Mouse (Mus musculus) MEL (cell line): ENCODE results near the gene Map3k19. TPM values are rescaled to one million over a fixed set of nuclear protein-coding genes. Genes with fewer than 3 reads are reported as not detected.

Experiments
- DNase-seq: peaks from one replicate; pipeline ENCODE4 v3.0.0; 2011; ENCODE audit warnings: low read depth, low spot score
- H3K27ac ChIP-seq: 2 replicates; pipeline ENCODE4 v1.5.1; 2012; ENCODE audit warnings: low read depth, mild to moderate bottlenecking, control low read depth, low read length, moderate library complexity; ENCODE audit not compliant: control insufficient read depth
- H3K27me3 ChIP-seq, 2 experiments: fragments of 150-350 bp in 1 of 2; sonication (generic) in 1 of 2; 2 replicates each; pipeline ENCODE4 v1.6.1; 2012; ENCODE audit warnings: low read length in 2 of 2, mild to moderate bottlenecking in 2 of 2, improper control_type of control experiment in 1 of 2, moderate library complexity in 1 of 2; ENCODE audit not compliant: insufficient read depth in 2 of 2, control insufficient read depth in 1 of 2
- H3K36me3 ChIP-seq, 2 experiments: 2 replicates each; pipeline ENCODE4 v1.6.1; 2012 to 2014; ENCODE audit warnings: low read length in 2 of 2, improper control_type of control experiment in 1 of 2, inconsistent platforms in 1 of 2, mild to moderate bottlenecking in 1 of 2; ENCODE audit not compliant: insufficient read depth in 2 of 2, control insufficient read depth in 1 of 2
- H3K4me1 ChIP-seq, 2 experiments: fragments of 150-350 bp in 1 of 2; sonication (generic) in 1 of 2; 2 replicates each; pipeline ENCODE4 v1.6.1; 2012; ENCODE audit warnings: low read length in 2 of 2, improper control_type of control experiment in 1 of 2, mild to moderate bottlenecking in 1 of 2; ENCODE audit not compliant: insufficient read depth in 2 of 2, control insufficient read depth in 1 of 2
- H3K4me3 ChIP-seq, 2 experiments: fragments of 150-350 bp in 1 of 2; sonication (generic) in 1 of 2; 2 replicates each; pipeline ENCODE4 v1.5.1; 2012; ENCODE audit warnings: low read depth in 2 of 2, low read length in 2 of 2, mild to moderate bottlenecking in 2 of 2, moderate library complexity in 2 of 2, control low read depth in 1 of 2, improper control_type of control experiment in 1 of 2; ENCODE audit not compliant: control insufficient read depth in 1 of 2, insufficient read depth in 1 of 2
- H3K79me2 ChIP-seq: 2 replicates; pipeline ENCODE4 v1.6.1; 2012; ENCODE audit warnings: mild to moderate bottlenecking, low read length, moderate library complexity; ENCODE audit not compliant: control insufficient read depth, poor library complexity, insufficient read depth
- H3K9ac ChIP-seq: 2 replicates; pipeline ENCODE4 v1.6.1; 2012; ENCODE audit warnings: low read depth, mild to moderate bottlenecking, control low read depth, low read length, moderate library complexity; ENCODE audit not compliant: control insufficient read depth, poor library complexity, severe bottlenecking
- H3K9me3 ChIP-seq: fragments of 150-350 bp; sonication (generic); replicated peaks from 2 replicates; pipeline ENCODE4 v1.6.1; 2012; ENCODE audit warnings: mild to moderate bottlenecking, low read length, improper control_type of control experiment, moderate library complexity; ENCODE audit not compliant: insufficient read depth
- BHLHE40 ChIP-seq: IDR thresholded peaks from 2 replicates; pipeline ENCODE4 v1.6.1; 2012; ENCODE audit warnings: low read depth, mild to moderate bottlenecking, inconsistent platforms, low read length, improper control_type of control experiment, borderline replicate concordance
- EP300 ChIP-seq, 2 experiments: IDR thresholded peaks; 2 replicates each; pipeline ENCODE4 v1.6.1; 2011; ENCODE audit warnings: improper control_type of control experiment in 2 of 2, low read length in 2 of 2, low read depth in 1 of 2, mild to moderate bottlenecking in 1 of 2
- ETS1 ChIP-seq: IDR thresholded peaks from 2 replicates; pipeline ENCODE4 v1.6.1; 2012; ENCODE audit warnings: low read depth, mild to moderate bottlenecking, inconsistent platforms, low read length, improper control_type of control experiment, moderate library complexity
- HCFC1 ChIP-seq: IDR thresholded peaks from 2 replicates; pipeline ENCODE4 v1.6.1; 2012; ENCODE audit warnings: low read depth, mild to moderate bottlenecking, inconsistent platforms, low read length, improper control_type of control experiment, moderate library complexity
- JUND ChIP-seq: IDR thresholded peaks from 2 replicates; pipeline ENCODE4 v1.6.1; 2011; ENCODE audit warnings: low read depth, mild to moderate bottlenecking, improper control_type of control experiment, low read length
- KAT2A ChIP-seq: conservative IDR thresholded peaks from 2 replicates; pipeline ENCODE4 v1.6.1; 2012; ENCODE audit warnings: low read depth, low read length, improper control_type of control experiment, inconsistent platforms
- MYB ChIP-seq: IDR thresholded peaks from 2 replicates; pipeline ENCODE4 v1.6.1; 2011; ENCODE audit warnings: mild to moderate bottlenecking, low read depth, low read length, improper control_type of control experiment
- MYC ChIP-seq: IDR thresholded peaks from 2 replicates; pipeline ENCODE4 v1.6.1; 2011; ENCODE audit warnings: low read depth, mild to moderate bottlenecking, low read length, improper control_type of control experiment, moderate library complexity
- NRF1 ChIP-seq: IDR thresholded peaks from 2 replicates; pipeline ENCODE4 v1.6.1; 2014; ENCODE audit warnings: low read depth, mild to moderate bottlenecking, inconsistent platforms, low read length, improper control_type of control experiment, moderate library complexity; ENCODE audit not compliant: poor library complexity, insufficient read depth, severe bottlenecking
- POLR2AphosphoS5 ChIP-seq: IDR thresholded peaks from 2 replicates; pipeline ENCODE4 v1.6.1; 2012; ENCODE audit warnings: low read depth, borderline replicate concordance, mild to moderate bottlenecking, inconsistent platforms, low read length, moderate library complexity, mixed read lengths
- RCOR1 ChIP-seq: IDR thresholded peaks from 2 replicates; pipeline ENCODE4 v1.6.1; 2012; ENCODE audit warnings: low read depth, mild to moderate bottlenecking, inconsistent platforms, low read length, improper control_type of control experiment
- SMC3 ChIP-seq: IDR thresholded peaks from 2 replicates; pipeline ENCODE4 v1.6.1; 2011; ENCODE audit warnings: low read depth, low read length, improper control_type of control experiment
- TBP ChIP-seq: IDR thresholded peaks from 2 replicates; pipeline ENCODE4 v1.8.0; 2011; ENCODE audit warnings: low read depth, low read length, improper control_type of control experiment
- TCF12 ChIP-seq: IDR thresholded peaks from 2 replicates; pipeline ENCODE4 v1.6.1; 2014; ENCODE audit warnings: low read depth, mild to moderate bottlenecking, inconsistent platforms, low read length, improper control_type of control experiment, moderate library complexity
- UBTF ChIP-seq: IDR thresholded peaks from 2 replicates; pipeline ENCODE4 v1.6.1; 2012; ENCODE audit warnings: low read depth, mild to moderate bottlenecking, inconsistent platforms, low read length, improper control_type of control experiment, moderate library complexity, borderline replicate concordance; ENCODE audit not compliant: insufficient read depth
- ZC3H11A ChIP-seq: IDR thresholded peaks from 2 replicates; pipeline ENCODE4 v1.6.1; 2012; ENCODE audit warnings: low read depth, mild to moderate bottlenecking, inconsistent platforms, low read length, improper control_type of control experiment
- ZKSCAN1 ChIP-seq: IDR thresholded peaks from 2 replicates; pipeline ENCODE4 v1.6.1; 2012; ENCODE audit warnings: low read depth, mild to moderate bottlenecking, inconsistent platforms, low read length, improper control_type of control experiment, moderate library complexity
- ZMIZ1 ChIP-seq: IDR thresholded peaks from 2 replicates; pipeline ENCODE4 v1.6.1; 2012; ENCODE audit warnings: low read depth, mild to moderate bottlenecking, inconsistent platforms, low read length, improper control_type of control experiment, moderate library complexity
- polyA plus RNA-seq, 2 experiments: library from polyadenylated mRNA; stranded (reverse) in 1 of 2; unstranded in 1 of 2; fragments of >175 nt in 1 of 2; fragments of >200 nt in 1 of 2; gene quantifications; 2 replicates each; pipeline versions ENCODE4 v1.2.1 to v1.2.4; 2012; ENCODE audit warnings: low replicate concordance in 2 of 2, low read depth in 1 of 2; ENCODE audit not compliant: insufficient read length in 2 of 2, insufficient read depth in 1 of 2, missing spikeins in 1 of 2
- total RNA-seq: library from RNA; depleted of rRNA; stranded (reverse); fragments of 300-350 nt; gene quantifications from 2 replicates; pipeline ENCODE4 v1.2.3, GENCODE M21; 2012

Gene Map3k19
- total and polyA plus RNA-seq, 3 experiments, result not detected

- no peak for DNase-seq
- H3K79me2 ChIP-seq, result no peaks in the 10 kb centered on the region
- no peak for TF ChIP-seq ETS1
- no peak for TF ChIP-seq MYC
- no peak for TF ChIP-seq KAT2A
- TF ChIP-seq ZC3H11A, result no peak
- TF ChIP-seq EP300 (IDR thresholded peaks at IDR 0.05; ENCODE audit: low read depth in 1 of 2, low read length in 2 of 2), result no peak
- no peak overlapping the region for H3K4me3 ChIP-seq
- peaks cover 0 to 4% of the 10 kb centered on the region in 2 experiments; a peak in 3 of 4 replicates for H3K4me1 ChIP-seq
- no peaks in the 10 kb centered on the region; a peak in 2 of 4 replicates for H3K36me3 ChIP-seq
- H3K9ac ChIP-seq, result no peak overlapping the region
- no peaks in the 10 kb centered on the region for H3K27me3 ChIP-seq
- H3K27ac ChIP-seq, result no peak overlapping the region
- no peaks in the 10 kb centered on the region for H3K9me3 ChIP-seq
These were observed 5.1 kb upstream of the Map3k19 start for GRCm38 (mm10) chr1:127859799-127860400.

- H3K9ac ChIP-seq, result no peak overlapping the region
- TF ChIP-seq JUND (no peak), POLR2AphosphoS5 (no peak), MYB (no peak), NRF1 (no peak), HCFC1 (no peak), TCF12 (no peak), UBTF (no peak), ZMIZ1 (no peak), EP300 (IDR thresholded peaks at IDR 0.05; ENCODE audit: low read depth in 1 of 2, low read length in 2 of 2) (no peak), ZKSCAN1 (no peak), RCOR1 (no peak), TBP (no peak), ETS1 (no peak), BHLHE40 (no peak), SMC3 (no peak)
- H3K4me3 ChIP-seq, result no peak overlapping the region
- peaks cover 0 to 4% of the 10 kb centered on the region in 2 experiments; a peak in 3 of 4 replicates for H3K4me1 ChIP-seq
- no peaks in the 10 kb centered on the region for H3K9me3 ChIP-seq
- no peak for DNase-seq
- H3K36me3 ChIP-seq, result no peaks in the 10 kb centered on the region; a peak in 2 of 4 replicates
- H3K27me3 ChIP-seq, result no peaks in the 10 kb centered on the region
- no peak overlapping the region for H3K27ac ChIP-seq
- no peaks in the 10 kb centered on the region for H3K79me2 ChIP-seq
These were observed 4.3 kb upstream of the Map3k19 start for GRCm38 (mm10) chr1:127858945-127859648.
